21 mouse cellular contexts compared by ENCODE assay signal in the genomic region with DNA sequence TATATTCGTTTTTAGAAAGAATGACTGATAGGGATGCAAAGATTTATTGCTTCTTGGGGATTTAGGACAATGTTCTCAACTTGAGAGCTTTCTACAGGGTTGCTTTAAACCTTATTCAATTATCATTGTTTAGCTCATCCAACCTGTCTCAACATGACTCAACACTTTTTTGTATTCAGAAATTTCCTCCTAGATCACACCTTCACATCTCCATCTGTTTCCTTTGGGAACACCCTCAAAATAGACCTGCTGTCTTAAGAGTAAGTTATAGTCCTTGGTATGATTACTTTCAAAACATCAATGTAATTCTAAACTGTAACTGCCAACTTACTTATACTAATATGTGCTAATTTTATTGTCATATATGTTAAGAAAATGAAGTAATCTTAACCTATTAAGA.
"Had no signal": no experiment of that assay in that cellular context is flagged by ENCODE, and none has a peak within 500 bp of the region (broad histone marks: within the 10 kb centered on the region; RNA-seq: fewer than 3 reads in every experiment).

No protein-coding gene starts in this region.

- ATAC-seq: hindbrain, embryonic 16.5 days; hindbrain, postnatal 0 days; inflammation-experienced regulatory T-cells, adult 6 months; intestine, embryonic 15.5 days; intestine, embryonic 16.5 days; intestine, postnatal 0 days had no signal

- DNase-seq: heart, postnatal 10 days; heart, postnatal 14 days; heart, postnatal 36 days; kidney, adult 11 months; kidney, adult 18-20 months; kidney, adult 2 months; kidney, adult 8-10 months; kidney, adult 9 months; kidney, postnatal 10 days; kidney, postnatal 14 days; kidney, postnatal 25 days; kidney, postnatal 36 days; kidney, postnatal 4 days; layer of hippocampus, adult 9-11 months; layer of hippocampus, postnatal 36 days had no signal
